Mouse (Mus musculus) olfactory bulb, adult 2 months (tissue): ENCODE results near the gene Fam83b.

ENCODE experiments used
- CTCF ChIP-seq: fragments of 200-500 bp; IDR thresholded peaks from 2 replicates; pipeline ENCODE4 v1.5.1; 2012; ENCODE audit warnings: low read depth, mild to moderate bottlenecking, low read length, moderate library complexity; ENCODE audit not compliant: insufficient read depth
- POLR2A ChIP-seq: fragments of 200-500 bp; IDR thresholded peaks from 2 replicates; pipeline ENCODE4 v1.6.1; 2012; ENCODE audit warnings: mild to moderate bottlenecking, low read depth, low read length, moderate library complexity; ENCODE audit not compliant: insufficient read depth

DNA sequence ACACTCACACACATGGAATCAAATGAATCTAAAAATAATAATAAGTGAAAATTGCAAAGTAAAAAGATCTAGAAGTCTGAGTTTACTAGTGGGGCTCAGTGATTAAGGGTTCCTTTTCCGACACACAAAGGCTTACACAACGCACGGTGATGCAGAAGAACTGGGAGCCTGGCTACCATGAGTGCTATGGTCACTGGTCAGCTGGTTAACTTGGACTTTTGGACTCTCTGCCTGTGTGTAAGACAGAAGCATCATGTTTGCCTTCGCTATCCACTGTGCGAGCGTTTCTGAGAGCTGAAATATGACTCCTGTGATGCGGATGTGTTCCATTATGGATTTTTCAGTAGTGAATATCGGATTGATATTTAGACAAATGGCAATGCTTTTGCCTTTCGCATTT, 30.9 kb downstream of the Fam83b start:
- no peak for TF ChIP-seq CTCF
- no peak for TF ChIP-seq POLR2A
